Comparison of ENCODE assay signal across 8 mouse cellular contexts in genomic region chrX:20848256-20848984, GRCm38 (mm10). TPM values are rescaled to one million over a fixed set of nuclear protein-coding genes. Genes with fewer than 3 reads are reported as not detected.
DNase-seq lines count a peak whose midpoint lies in the region; ATAC-seq and TF ChIP-seq lines count a peak whose summit lies in the region.

No protein-coding gene starts in this region.

- TF ChIP-seq CTCF in G1E (IDR thresholded peaks at IDR 0.05; ENCODE audit: low read depth, low read length): no peak
- no peak for TF ChIP-seq CTCF in layer of hippocampus, adult 2 months (conservative IDR thresholded peaks at IDR 0.05)
- no peak for TF ChIP-seq CTCF in lung, embryonic 14.5 days (IDR thresholded peaks at IDR 0.05; ENCODE audit: low read depth)
- TF ChIP-seq CTCF in olfactory bulb, adult 2 months (IDR thresholded peaks at IDR 0.05; ENCODE audit: insufficient read depth, low read depth, low read length): no peak
- TF ChIP-seq CTCF in thymus, adult 2 months (IDR thresholded peaks at IDR 0.05; ENCODE audit: borderline replicate concordance, control insufficient read depth, extremely low read depth, insufficient read depth, low read length, poor library complexity): no peak

- ATAC-seq in G1E (ENCODE audit: extremely low read depth, insufficient number of reproducible peaks, low FRiP score, poor library complexity, severe bottlenecking): peak; percentile 99
- peak; percentile 99 for ATAC-seq in forebrain, embryonic 16.5 days
- ATAC-seq in lung, embryonic 14.5 days (ENCODE audit: insufficient read depth): peak; percentile 99

- H3K4me1 ChIP-seq in G1E (ENCODE audit: insufficient read depth, low read depth, low read length): peaks cover 26% of the 10 kb centered on the region
- H3K4me1 ChIP-seq in forebrain, embryonic 16.5 days (replicated peaks; ENCODE audit: control insufficient read depth, insufficient read depth, low read length): peaks cover 13% of the 10 kb centered on the region
- no peaks in the 10 kb centered on the region for H3K4me1 ChIP-seq in lung, embryonic 14.5 days (ENCODE audit: insufficient read depth)
- peaks cover 14% of the 10 kb centered on the region for H3K4me1 ChIP-seq in olfactory bulb, adult 2 months (ENCODE audit: control insufficient read depth, insufficient read depth, low read length)
- H3K4me1 ChIP-seq in thymus, adult 2 months (replicated peaks; ENCODE audit: control insufficient read depth, insufficient read depth, low read length): 0 out of 2 replicates have a peak, but pooled peaks cover 2% of the 10 kb centered on the region

- H3K36me3 ChIP-seq in G1E (replicated peaks): peaks cover 30% of the 10 kb centered on the region
- H3K36me3 ChIP-seq in forebrain, embryonic 16.5 days (ENCODE audit: control insufficient read depth, insufficient read depth): peaks cover 3% of the 10 kb centered on the region; the same call in 1 of the 2 replicates
- peaks cover 13% of the 10 kb centered on the region; the same call in 1 of the 2 replicates for H3K36me3 ChIP-seq in lung, embryonic 14.5 days (ENCODE audit: insufficient read depth)
- peaks cover 12% of the 10 kb centered on the region for H3K36me3 ChIP-seq in thymus, adult 2 months (ENCODE audit: control insufficient read depth, insufficient read depth, low read length)

- peak overlapping the region; percentile 72 for H3K4me2 ChIP-seq in forebrain, embryonic 16.5 days (ENCODE audit: low read length)
- H3K4me2 ChIP-seq in lung, embryonic 14.5 days: peak overlapping the region; percentile 69

- peak; percentile 92 for DNase-seq in G1E (ENCODE audit: low spot score)
- DNase-seq in cerebellum, adult 18-20 months: peak; percentile 88 to 93
- DNase-seq in heart, postnatal 36 days: peak; percentile 83 to 86
- peak; percentile 88 to 95 for DNase-seq in layer of hippocampus, adult 2 months (ENCODE audit: low spot score in 2 of 2)
- peak; percentile 94 for DNase-seq in lung, embryonic 14.5 days
- peak; percentile 90 for DNase-seq in thymus, adult 2 months

- intact Hi-C loops in heart, postnatal 36 days (cut with DNase I): no loop called here

- H3K27me3 ChIP-seq in G1E (ENCODE audit: insufficient read depth, low read length): no peaks in the 10 kb centered on the region; the same call in 1 of the 2 replicates
- H3K27me3 ChIP-seq in forebrain, embryonic 16.5 days (replicated peaks; ENCODE audit: control insufficient read depth, insufficient read depth, low read length): no peaks in the 10 kb centered on the region
- no peaks in the 10 kb centered on the region for H3K27me3 ChIP-seq in lung, embryonic 14.5 days (ENCODE audit: insufficient read depth, low read length)
- H3K27me3 ChIP-seq in thymus, adult 2 months (ENCODE audit: control insufficient read depth, insufficient read depth, low read length): no peaks in the 10 kb centered on the region

- peak overlapping the region; percentile 72 for H3K9ac ChIP-seq in forebrain, embryonic 16.5 days (replicated peaks; ENCODE audit: low read depth, low read length)
- H3K9ac ChIP-seq in lung, embryonic 14.5 days: peak overlapping the region; percentile 66

- peak overlapping the region; percentile 73 for H3K27ac ChIP-seq in forebrain, embryonic 16.5 days (ENCODE audit: low read length)
- peak overlapping the region; percentile 96 for H3K27ac ChIP-seq in layer of hippocampus, adult 2 months
- H3K27ac ChIP-seq in lung, embryonic 14.5 days (ENCODE audit: low read depth): peak overlapping the region; percentile 58
- H3K27ac ChIP-seq in olfactory bulb, adult 2 months (ENCODE audit: insufficient read depth, low read depth, low read length): peak overlapping the region; percentile 97
- H3K27ac ChIP-seq in thymus, adult 2 months (ENCODE audit: control insufficient read depth, insufficient read depth, low read length): no peak overlapping the region

- peak; percentile 46; the same call in 1 of the 2 replicates for TF ChIP-seq POLR2A in olfactory bulb, adult 2 months (IDR thresholded peaks at IDR 0.05; ENCODE audit: insufficient read depth, low read depth, low read length)
- TF ChIP-seq POLR2A in thymus, adult 2 months (IDR thresholded peaks at IDR 0.05; ENCODE audit: control insufficient read depth, extremely low read depth, insufficient read depth, low read length, poor library complexity): peak; percentile 81; the same call in 1 of the 2 replicates

- 16% methylated on average over 42 of the region's 42 CpGs for WGBS in forebrain, embryonic 16.5 days
- 5% methylated on average over 42 of the region's 42 CpGs for WGBS in lung, embryonic 14.5 days
- WGBS in olfactory bulb, adult 2 months: 21% methylated on average over 42 of the region's 42 CpGs
- WGBS in thymus, adult 2 months: under 1% methylated on average over 39 of the region's 42 CpGs

- peak overlapping the region; percentile 76 for H3K4me3 ChIP-seq in G1E (ENCODE audit: low read depth, low read length)
- H3K4me3 ChIP-seq in forebrain, embryonic 16.5 days (replicated peaks; ENCODE audit: low read length): peak overlapping the region; percentile 66
- H3K4me3 ChIP-seq in layer of hippocampus, adult 2 months: peak overlapping the region; percentile 75
- peak overlapping the region; percentile 60 for H3K4me3 ChIP-seq in lung, embryonic 14.5 days (ENCODE audit: low read depth, low read length)
- peak overlapping the region; percentile 98 for H3K4me3 ChIP-seq in olfactory bulb, adult 2 months (ENCODE audit: insufficient read depth, low read depth, low read length)
- H3K4me3 ChIP-seq in thymus, adult 2 months (ENCODE audit: control insufficient read depth, insufficient read depth, low read length): peak overlapping the region; percentile 69

- H3K9me3 ChIP-seq in G1E (replicated peaks): no peaks in the 10 kb centered on the region
- H3K9me3 ChIP-seq in forebrain, embryonic 16.5 days (ENCODE audit: control insufficient read depth, low read length): no peaks in the 10 kb centered on the region
- H3K9me3 ChIP-seq in lung, embryonic 14.5 days (ENCODE audit: low read depth, low read length): no peaks in the 10 kb centered on the region

RNA-seq across cellular contexts. Expression of gene Timp1, which starts 21.5 kb away (rescaled TPM):
- total RNA-seq in G1E (2014; fragmentation: Nextera tagmentation) (not detected in 2 replicates), G1E (2017) (0.29 TPM in 1 of 2 replicates, not detected in the other)
- polyA plus RNA-seq in G1E (2012): not detected in 2 replicates
- polyA plus RNA-seq in forebrain, embryonic 16.5 days (2015; fragmentation: Nextera tagmentation; extraction: Ambion mirVana): 2.4 and 3.4 TPM in 2 replicates
- 1 to 10 TPM; 2.6 to 5.0 TPM for total RNA-seq in heart, postnatal 36 days (2021)
- total RNA-seq in layer of hippocampus, adult 2 months (2021): not detected
- polyA plus RNA-seq in lung, embryonic 14.5 days (2014; fragmentation: Nextera tagmentation; extraction: Ambion mirVana): 34.2 and 34.7 TPM in 2 replicates
- not detected in 2 replicates for polyA plus RNA-seq in olfactory bulb, adult 2 months (2012; ENCODE audit: insufficient read depth, insufficient read length, low replicate concordance, missing spikeins)
- polyA plus RNA-seq in thymus, adult 2 months (2012; rRNA removed): 8.3 and 12.0 TPM in 2 replicates

RNA-seq across cellular contexts. Expression of gene Araf, which starts 50.8 kb away (rescaled TPM):
- 173 and 189 TPM in 2 replicates for total RNA-seq in G1E (2014; fragmentation: Nextera tagmentation)
- 44.8 and 58.4 TPM in 2 replicates for total RNA-seq in G1E (2017)
- 17.8 and 56.9 TPM in 2 replicates for polyA plus RNA-seq in G1E (2012)
- polyA plus RNA-seq in forebrain, embryonic 16.5 days (2015; fragmentation: Nextera tagmentation; extraction: Ambion mirVana): 233 and 295 TPM in 2 replicates
- 10 to 100 TPM; 84.2 to 87.9 TPM for total RNA-seq in heart, postnatal 36 days (2021)
- 100 to 1,000 TPM; 180 to 199 TPM for total RNA-seq in layer of hippocampus, adult 2 months (2021)
- polyA plus RNA-seq in lung, embryonic 14.5 days (2014; fragmentation: Nextera tagmentation; extraction: Ambion mirVana): 86.4 and 90.0 TPM in 2 replicates
- not detected in 2 replicates for polyA plus RNA-seq in olfactory bulb, adult 2 months (2012; ENCODE audit: insufficient read depth, insufficient read length, low replicate concordance, missing spikeins)
- 194 and 224 TPM in 2 replicates for polyA plus RNA-seq in thymus, adult 2 months (2012; rRNA removed)
